Mouse (Mus musculus) layer of hippocampus, adult 9-10 months (tissue): ENCODE measurements around the gene Taf9.

ENCODE experiments used
- DNase-seq: peaks from one replicate; pipeline ENCODE4 v3.0.0; 2022; ENCODE audit warnings: low spot score

The Taf9 gene

DNA sequence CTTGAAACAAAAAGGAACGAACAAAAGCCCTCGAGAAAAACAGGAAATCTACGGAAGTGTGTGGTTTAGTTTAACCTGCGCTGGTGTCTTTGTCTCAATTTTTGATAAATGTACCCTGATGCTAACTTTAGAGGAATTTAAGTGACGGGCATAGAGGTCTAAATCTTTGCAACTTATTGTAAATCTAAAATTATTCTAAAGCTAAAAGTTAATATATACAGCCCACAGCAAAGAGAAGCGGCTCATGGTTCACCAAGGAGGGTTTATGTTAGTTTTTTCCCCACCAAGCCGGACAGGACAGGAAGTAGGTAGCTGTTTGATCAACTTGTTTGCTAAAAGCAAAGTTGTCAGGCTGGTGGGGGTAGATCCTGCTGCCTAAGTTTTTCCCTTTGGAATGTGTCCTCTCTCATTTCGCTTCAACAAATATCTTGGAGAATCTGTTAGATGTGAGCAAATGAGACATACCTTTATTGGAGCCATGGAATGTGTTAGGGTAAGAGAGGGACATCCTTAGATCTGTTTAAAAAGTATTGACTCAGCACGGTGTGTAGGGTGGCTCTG is 18.9 kb downstream of the Taf9 start:
- no peak for DNase-seq

DNA sequence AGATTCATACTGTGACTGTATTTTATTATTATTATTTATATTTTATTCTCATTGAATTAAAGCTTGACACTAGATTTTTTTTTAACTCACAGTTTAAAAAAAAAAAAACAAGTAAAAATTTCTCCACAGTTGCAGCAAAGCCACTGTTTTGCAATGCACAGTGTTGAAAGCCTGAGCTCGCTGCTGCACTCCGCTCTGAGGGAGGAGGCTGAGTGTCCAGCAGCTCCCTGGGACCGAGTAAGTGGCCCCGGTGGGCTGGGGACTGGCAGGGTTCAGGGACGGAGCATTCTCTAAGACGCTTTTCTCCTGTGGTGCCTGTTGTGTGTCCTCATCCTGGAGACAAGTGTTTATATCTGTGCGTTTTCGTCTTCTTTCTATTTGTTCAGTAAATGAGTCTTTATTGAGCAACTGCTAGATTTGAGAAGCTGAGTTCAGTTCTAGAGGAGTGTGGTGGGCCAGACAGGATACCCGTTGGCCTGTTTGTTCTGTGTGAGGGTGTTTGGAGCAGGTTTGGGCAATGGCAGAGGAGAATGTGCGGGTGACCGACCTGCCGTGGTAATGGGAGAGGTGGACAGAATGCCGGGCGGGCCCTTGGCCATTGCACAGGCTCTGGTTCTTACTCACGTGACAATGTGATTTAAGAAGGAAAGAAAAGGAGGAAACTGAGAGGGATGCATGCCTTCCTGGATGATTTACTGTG is 24.7 kb downstream of the Taf9 start:
- no peak for DNase-seq

DNA sequence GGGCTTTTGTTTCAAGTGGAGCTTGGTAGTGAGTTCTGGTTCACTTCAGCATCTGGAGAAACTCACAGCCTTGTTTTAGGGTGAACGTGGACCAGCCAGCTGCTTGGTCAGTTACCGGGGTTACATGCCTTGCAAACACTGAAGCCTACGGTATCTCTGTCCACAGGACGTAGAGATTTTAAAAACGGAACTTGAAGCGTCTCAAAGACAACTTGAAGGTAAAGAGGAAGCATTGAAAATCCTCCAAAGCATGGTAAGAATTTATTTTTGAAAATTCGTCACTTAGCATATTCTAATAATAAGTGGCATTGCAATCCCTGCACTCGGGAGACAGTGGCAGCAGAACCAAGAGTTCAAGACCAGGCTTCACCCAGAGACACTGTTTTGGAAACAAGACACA is 30.2 kb downstream of the Taf9 start:
- no peak for DNase-seq

DNA sequence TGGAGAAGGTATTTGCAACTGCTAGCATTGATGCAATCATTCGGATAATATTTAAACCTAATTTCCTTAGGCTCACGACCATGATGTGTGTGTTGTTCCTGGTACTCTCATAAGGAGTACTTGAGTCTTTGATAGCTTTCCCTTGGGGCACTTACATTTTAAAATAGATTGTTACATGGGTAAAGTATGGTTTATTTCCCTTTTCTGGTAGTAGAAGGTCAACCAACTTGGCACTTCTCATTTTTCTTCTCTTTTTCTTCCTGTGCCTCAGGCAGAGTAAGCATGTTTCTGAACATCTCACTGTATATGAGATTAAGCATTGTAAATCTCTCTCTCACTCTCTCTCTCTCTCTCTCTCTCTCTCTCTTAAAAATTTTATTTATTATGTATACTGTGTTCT is 31.5 kb downstream of the Taf9 start:
- DNase-seq: no peak

DNA sequence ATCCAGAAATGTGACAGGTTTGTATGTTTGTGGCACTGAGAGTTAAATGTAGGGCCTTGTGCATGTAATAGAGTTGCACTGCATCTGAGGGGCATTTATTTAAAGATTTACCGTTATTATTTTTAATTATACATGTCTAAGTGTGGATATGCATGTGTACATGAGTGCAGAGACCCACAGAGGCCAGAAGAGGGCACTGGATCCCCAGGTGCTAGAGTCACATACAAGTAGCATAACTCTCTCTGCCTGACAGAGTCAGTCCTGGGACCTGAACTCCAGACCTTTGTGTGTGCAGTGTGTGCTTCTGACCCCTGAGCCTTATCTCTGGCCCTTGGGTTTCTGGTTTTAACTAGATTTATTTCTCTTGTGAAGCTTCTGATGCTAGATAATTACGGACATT is 33.0 kb downstream of the Taf9 start:
- DNase-seq: no peak

DNA sequence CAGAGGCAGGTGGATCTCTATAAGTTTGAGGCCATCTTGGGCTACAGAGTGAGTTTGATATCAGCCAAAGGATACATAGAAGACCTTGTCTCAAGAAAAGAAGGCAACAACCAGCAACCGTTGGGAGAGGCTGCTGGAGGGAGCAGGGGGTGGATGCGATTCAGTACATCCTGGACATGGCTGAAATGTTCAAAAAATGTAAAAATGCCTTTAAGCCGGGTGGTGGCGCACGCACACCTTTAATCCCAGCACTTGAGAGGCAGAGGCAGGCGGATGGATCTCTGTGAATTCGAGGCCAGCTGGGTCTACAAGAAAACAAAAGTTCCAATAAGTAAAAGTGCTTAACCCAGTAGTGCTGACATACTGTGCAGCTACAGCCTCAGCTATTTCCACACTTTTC is 36.1 kb downstream of the Taf9 start:
- DNase-seq: no peak

DNA sequence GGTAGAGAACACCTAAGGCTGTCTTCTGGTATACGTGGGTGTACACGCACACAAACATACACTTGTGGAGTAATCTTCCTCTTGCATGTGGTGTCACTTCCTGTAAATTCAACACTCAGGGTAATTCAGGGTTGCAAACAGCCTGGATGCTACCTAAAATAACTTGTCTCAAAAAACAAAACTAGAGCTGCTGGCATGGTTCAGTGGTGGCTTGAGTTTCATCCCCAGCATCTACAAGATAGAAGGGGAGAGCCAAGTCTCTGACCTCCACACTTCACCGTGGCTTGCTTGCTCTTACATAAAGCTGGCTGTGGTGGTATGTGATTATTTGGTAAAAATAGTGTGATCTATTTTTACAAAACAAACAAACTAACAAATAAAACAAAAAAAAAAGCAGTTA is 46.2 kb downstream of the Taf9 start:
- DNase-seq: no peak

DNA sequence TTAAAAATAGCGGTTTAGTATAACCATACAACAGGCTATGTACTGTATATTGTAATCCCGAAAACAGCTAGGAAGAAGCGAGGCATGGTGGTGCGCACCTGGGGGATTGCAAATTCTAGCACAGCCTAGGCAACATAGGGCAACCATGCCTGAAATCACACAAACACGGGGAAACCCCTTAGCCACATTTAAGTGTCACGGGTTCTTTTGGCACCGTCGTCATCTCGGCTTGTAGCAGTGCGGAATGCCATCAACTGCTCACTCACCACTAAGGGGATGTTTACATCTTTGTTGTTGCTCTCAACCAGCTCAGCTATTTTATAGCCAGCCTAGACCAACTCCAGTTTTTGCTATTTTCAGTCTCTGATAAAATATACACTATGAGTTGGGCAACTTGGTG is 47.5 kb downstream of the Taf9 start:
- DNase-seq: no peak

DNA sequence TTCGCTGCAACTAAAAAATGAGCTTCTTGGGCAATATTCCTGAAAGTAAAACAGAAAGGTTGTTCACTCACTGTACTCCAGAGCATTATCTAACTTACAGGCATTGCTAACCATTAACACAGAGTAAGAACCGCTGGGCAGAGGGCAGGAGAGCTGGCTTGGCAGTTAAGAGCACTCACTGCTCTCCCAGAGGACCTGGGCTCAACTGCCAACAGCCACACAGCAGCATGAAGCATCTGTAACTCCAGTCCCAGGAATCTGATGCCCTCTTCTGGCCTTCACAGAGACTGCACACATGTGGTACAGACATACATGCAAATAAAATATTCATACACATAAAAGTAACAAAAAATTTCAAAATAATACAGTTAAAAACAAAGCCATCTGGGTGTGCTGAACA is 52.1 kb downstream of the Taf9 start:
- no peak for DNase-seq
